Comparison of ENCODE assay signal across 11 mouse cellular contexts in genomic region chr9:15285443-15285842, GRCm38 (mm10). TPM values are rescaled to one million over a fixed set of nuclear protein-coding genes. Genes with fewer than 3 reads are reported as not detected.
A peak's percentile ranks its signal among the peaks of the same experiment; 100 is the strongest.
DNase-seq lines count a peak whose midpoint lies in the region; ATAC-seq and TF ChIP-seq lines count a peak whose summit lies in the region.
"Had no signal": no experiment of that assay in that cellular context is flagged by ENCODE, and none has a peak within 500 bp of the region (broad histone marks: within the 10 kb centered on the region; RNA-seq: fewer than 3 reads in every experiment).

No protein-coding gene starts in this region.

- H3K4me3 ChIP-seq in heart, postnatal 0 days (ENCODE audit: low read depth, low read length), result no peak overlapping the region
- H3K4me3 ChIP-seq: limb, embryonic 13.5 days had no signal

- no peak overlapping the region for H3K9ac ChIP-seq in heart, postnatal 0 days (replicated peaks; ENCODE audit: low read depth, low read length)
- H3K9ac ChIP-seq: limb, embryonic 13.5 days had no signal

- H3K36me3 ChIP-seq in heart, postnatal 0 days (replicated peaks; ENCODE audit: control insufficient read depth, insufficient read depth, low read length), result peaks cover 4% of the 10 kb centered on the region

- H3K27ac ChIP-seq in heart, postnatal 0 days (ENCODE audit: low read depth), result no peak overlapping the region
- H3K27ac ChIP-seq: limb, embryonic 13.5 days had no signal

- peak; percentile 1; the same call in 1 of the 2 replicates for TF ChIP-seq CTCF in heart, postnatal 0 days (IDR thresholded peaks at IDR 0.05; ENCODE audit: low read depth)

- DNase-seq in heart, postnatal 0 days (ENCODE audit: low spot score), result no peak
- DNase-seq in heart, adult 18-20 months, result no peak
- DNase-seq in thymus, postnatal 0 days (ENCODE audit: low spot score), result peak; percentile 21
- DNase-seq in thymus, postnatal 10 days (ENCODE audit: low spot score in 2 of 2), result no peak
- peak; percentile 53 for DNase-seq in induced T-regulatory cell, adult 2 months (ENCODE audit: low read depth)
- DNase-seq in thymus, postnatal 4 days, result peak; percentile 41
- DNase-seq in cerebellum, adult 11 months, result no peak
- DNase-seq in spleen, adult 12 weeks (ENCODE audit: low spot score), result no peak
- DNase-seq: cerebellum, postnatal 14 days; midbrain, embryonic 14.5 days had no signal

- no peaks in the 10 kb centered on the region for H3K9me3 ChIP-seq in heart, postnatal 0 days (replicated peaks; ENCODE audit: control insufficient read depth, low read length)
- H3K9me3 ChIP-seq: limb, embryonic 13.5 days had no signal

- WGBS in heart, postnatal 0 days, result 73% methylated on average over 3 of the region's 3 CpGs

- ATAC-seq in heart, postnatal 0 days (ENCODE audit: insufficient read depth, low read depth), result no peak

- no peak for TF ChIP-seq EP300 in heart, postnatal 0 days (IDR thresholded peaks at IDR 0.05; ENCODE audit: low read depth)

- H3K4me1 ChIP-seq in heart, postnatal 0 days (ENCODE audit: control insufficient read depth, insufficient read depth), result no peaks in the 10 kb centered on the region

- no peak overlapping the region for H3K4me2 ChIP-seq in heart, postnatal 0 days (ENCODE audit: low read depth, low read length)
- H3K4me2 ChIP-seq: limb, embryonic 13.5 days had no signal

- no peaks in the 10 kb centered on the region for H3K27me3 ChIP-seq in heart, postnatal 0 days (ENCODE audit: control insufficient read depth, insufficient read depth, low read length)
- H3K27me3 ChIP-seq: limb, embryonic 13.5 days had no signal

RNA-seq across cellular contexts. Expression of gene Med17, which starts 5.7 kb away (rescaled TPM):
- 11.9 and 16.8 TPM in 2 replicates for total RNA-seq in heart, postnatal 0 days (2014; rRNA removed; ENCODE audit: low replicate concordance)
- 13.7 and 14.8 TPM in 2 replicates for polyA plus RNA-seq in heart, postnatal 0 days (2015; fragmentation: Nextera tagmentation; extraction: Ambion mirVana)
- 10 to 100 TPM; 13.1 to 17.7 TPM for total RNA-seq in heart, adult 18-20 months (2021)
- polyA plus RNA-seq in thymus, postnatal 0 days (2015; fragmentation: Nextera tagmentation; extraction: Ambion mirVana), result 41.2 and 41.4 TPM in 2 replicates

RNA-seq across cellular contexts. Expression of gene Taf1d, which starts 20.6 kb away (rescaled TPM):
- total RNA-seq in heart, postnatal 0 days (2014; rRNA removed; ENCODE audit: low replicate concordance), result 119 and 128 TPM in 2 replicates
- polyA plus RNA-seq in heart, postnatal 0 days (2015; fragmentation: Nextera tagmentation; extraction: Ambion mirVana), result 25.9 and 27.8 TPM in 2 replicates
- total RNA-seq in heart, adult 18-20 months (2021), result 10 to 100 TPM; 21.5 to 33.2 TPM
- 77.6 and 79.2 TPM in 2 replicates for polyA plus RNA-seq in thymus, postnatal 0 days (2015; fragmentation: Nextera tagmentation; extraction: Ambion mirVana)

RNA-seq across cellular contexts. Expression of gene 4931406C07Rik, which starts 20.8 kb away (rescaled TPM):
- total RNA-seq in heart, postnatal 0 days (2014; rRNA removed; ENCODE audit: low replicate concordance), result 1.6 and 6.6 TPM in 2 replicates
- 6.4 and 6.8 TPM in 2 replicates for polyA plus RNA-seq in heart, postnatal 0 days (2015; fragmentation: Nextera tagmentation; extraction: Ambion mirVana)
- 10 to 100 TPM in 1 of 2 experiments, 1 to 10 TPM in 1; 4.2 to 11.9 TPM for total RNA-seq in heart, adult 18-20 months (2021)
- 4.3 and 4.8 TPM in 2 replicates for polyA plus RNA-seq in thymus, postnatal 0 days (2015; fragmentation: Nextera tagmentation; extraction: Ambion mirVana)

RNA-seq across cellular contexts. Expression of gene Vstm5, which starts 46.6 kb away (rescaled TPM):
- 1.6 TPM in 2 replicates for total RNA-seq in heart, postnatal 0 days (2014; rRNA removed; ENCODE audit: low replicate concordance)
- polyA plus RNA-seq in heart, postnatal 0 days (2015; fragmentation: Nextera tagmentation; extraction: Ambion mirVana), result 1.1 and 1.5 TPM in 2 replicates
- under 1 TPM; 0.23 to 0.35 TPM for total RNA-seq in heart, adult 18-20 months (2021)
- polyA plus RNA-seq in thymus, postnatal 0 days (2015; fragmentation: Nextera tagmentation; extraction: Ambion mirVana), result 0.60 and 0.65 TPM in 2 replicates

Comparison
In these comparisons a context has a peak if more than half of its experiments do, and no peak if none do; other contexts are left out.
1. DNase-seq: peak in thymus, postnatal 0 days (single experiment), induced T-regulatory cell, adult 2 months (single experiment) and thymus, postnatal 4 days (single experiment); none in heart, postnatal 0 days (single experiment), heart, adult 18-20 months (0 of 2), thymus, postnatal 10 days (0 of 2), cerebellum, adult 11 months (single experiment) and spleen, adult 12 weeks (single experiment).